Mouse (Mus musculus) left cerebral cortex, postnatal 4 days (tissue): ENCODE results near the gene Sema4b. TPM values are rescaled to one million over a fixed set of nuclear protein-coding genes. Genes with fewer than 3 reads are reported as not detected.

Experiments used
- DNase-seq: peaks from one replicate; pipeline ENCODE4 v3.0.0-alpha.2; 2022
- intact Hi-C: fragments of 180-260 bp; cut with DNase I; formaldehyde crosslinking; loops from one replicate; pipeline ENCODE4 v1.15.1; 2025
- total RNA-seq, 2 experiments: library from RNA; stranded (reverse); gene quantifications; 2 replicates each; pipeline ENCODE4 v1.2.3; 2021

Gene Sema4b
- total RNA-seq, 2 experiments from 2014 or later = 31.4 to 33.9 TPM

DNA sequence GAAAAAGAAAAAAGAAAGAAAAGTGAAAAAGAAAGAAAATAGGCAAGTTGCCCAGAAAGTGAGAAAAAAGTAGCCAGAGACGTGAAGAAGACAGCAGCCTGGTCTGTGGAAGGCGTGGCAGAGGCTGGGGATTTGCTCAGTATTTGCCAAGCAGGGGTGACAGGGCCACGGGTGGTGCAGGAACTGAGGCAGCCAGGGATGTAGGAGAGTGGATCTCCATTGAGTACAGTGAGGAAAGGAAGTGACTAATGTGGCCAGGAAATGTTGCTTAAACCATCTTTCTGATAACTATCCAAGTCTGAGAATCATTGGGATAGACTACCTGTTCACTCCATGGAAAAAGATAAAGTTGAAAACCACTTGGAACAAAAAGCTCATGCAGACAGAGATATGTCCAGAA is 10.5 kb upstream of the Sema4b start:
- DNase-seq = no peak
- intact Hi-C loops = no loop called here

DNA sequence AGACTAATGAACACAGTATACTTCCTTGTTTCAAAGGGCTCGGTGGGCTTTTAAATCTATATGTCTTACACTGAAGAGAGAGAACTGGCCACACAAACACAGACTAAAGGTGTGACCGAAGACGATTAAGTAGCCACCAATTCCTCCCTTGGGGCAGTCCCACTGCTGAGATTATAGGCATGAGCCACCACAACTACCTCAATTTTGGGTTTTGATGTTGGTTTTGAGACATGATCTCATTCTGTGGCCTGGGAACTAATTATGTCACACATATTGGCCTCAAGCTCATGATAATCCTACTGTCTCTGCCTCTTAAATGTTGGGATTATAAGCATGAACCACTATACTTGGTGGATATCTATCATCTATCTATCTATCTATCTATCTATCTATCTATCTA is 9.2 kb upstream of the Sema4b start:
- intact Hi-C loops = no loop called here
- DNase-seq = no peak

DNA sequence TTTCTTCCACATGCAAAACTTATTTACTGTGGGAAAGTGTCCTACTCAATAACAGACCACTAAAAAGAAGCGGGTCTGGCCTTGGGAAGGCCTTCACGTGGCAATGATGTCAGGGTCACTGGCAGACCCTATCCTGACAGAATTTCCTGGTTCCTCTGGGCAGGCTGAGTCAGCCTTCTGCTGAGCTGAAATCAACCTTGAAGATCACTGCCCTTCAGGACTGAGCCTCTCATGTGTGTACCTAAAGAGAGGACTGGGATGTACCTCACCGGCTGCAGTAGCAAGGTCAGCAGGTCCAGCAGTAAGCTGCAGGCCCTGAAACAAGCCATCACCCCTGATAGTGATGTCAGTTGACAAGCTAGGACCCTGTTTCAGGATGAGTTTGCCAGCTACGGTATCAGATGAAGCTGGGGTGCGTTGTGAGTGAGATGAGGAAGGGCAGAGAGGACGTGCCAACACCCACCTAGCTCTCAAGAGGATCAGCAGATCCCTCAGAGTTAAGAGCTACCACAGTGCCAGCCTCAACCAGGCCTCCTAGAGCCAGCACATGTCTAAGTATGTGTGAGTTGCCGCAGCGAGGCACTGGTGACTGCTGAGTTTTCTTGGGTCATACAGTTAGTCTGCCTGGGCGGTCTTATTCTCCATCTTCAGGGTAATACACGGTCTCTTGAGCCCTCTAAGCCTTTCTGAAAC is 8.5 kb upstream of the Sema4b start:
- intact Hi-C loops = no loop called here
- DNase-seq = no peak

DNA sequence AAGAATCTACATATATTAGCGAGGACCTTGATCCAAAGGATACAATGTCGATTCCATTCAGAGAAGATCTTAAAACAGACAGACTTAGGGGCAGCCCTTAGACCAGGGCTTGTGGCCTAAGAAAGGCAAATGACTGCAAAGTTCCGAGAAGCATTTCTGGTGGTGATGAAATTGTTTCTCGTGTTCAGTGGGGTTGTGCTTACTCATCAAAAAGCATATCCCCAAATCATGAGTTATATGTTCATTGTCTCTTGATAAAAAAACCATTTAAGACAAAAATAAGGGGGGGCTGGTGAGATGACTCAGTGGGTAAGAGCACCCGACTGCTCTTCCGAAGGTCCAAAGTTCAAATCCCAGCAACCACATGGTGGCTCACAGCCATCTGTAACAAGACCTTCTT is 7.3 kb upstream of the Sema4b start:
- no peak for DNase-seq
- intact Hi-C loops = no loop called here

DNA sequence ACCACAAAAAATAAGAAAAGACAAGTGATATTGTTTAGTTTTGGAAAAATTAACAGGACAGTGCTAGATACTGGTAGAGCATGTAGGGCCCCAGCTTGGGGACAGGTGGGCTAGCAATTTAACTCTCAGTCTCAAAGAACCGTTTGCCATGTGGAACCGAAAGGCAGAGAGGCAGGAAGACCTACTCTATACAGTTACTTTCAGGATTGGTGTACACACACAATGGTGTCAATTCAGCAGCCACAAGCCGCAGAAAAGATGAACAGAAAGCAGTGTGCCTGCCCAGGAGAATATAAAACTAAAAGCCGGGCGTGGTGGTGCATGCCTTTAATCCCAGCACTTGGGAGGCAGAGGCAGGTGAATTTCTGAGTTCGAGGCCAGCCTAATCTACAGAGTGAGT is 6.9 kb upstream of the Sema4b start:
- intact Hi-C loops = no loop called here
- no peak for DNase-seq

DNA sequence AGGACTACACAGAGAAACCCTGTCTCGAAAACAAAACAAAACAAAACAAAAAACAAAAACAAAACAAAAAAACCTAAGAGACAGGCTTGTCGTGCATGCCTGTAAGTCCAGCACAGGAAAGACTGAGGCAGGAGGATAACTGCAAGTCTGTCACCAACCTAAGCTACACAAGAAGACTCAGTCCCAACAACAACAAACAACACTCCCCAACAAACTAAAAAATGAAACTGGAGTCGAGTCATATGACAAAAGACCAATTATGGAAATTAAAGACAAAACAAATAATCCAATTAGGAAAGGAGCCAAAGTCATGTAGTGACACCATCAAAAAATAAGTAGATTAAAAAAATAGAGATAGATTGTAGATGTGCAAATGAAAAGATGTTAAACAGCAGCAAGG is 6.4 kb upstream of the Sema4b start:
- intact Hi-C loops = no loop called here
- no peak for DNase-seq

DNA sequence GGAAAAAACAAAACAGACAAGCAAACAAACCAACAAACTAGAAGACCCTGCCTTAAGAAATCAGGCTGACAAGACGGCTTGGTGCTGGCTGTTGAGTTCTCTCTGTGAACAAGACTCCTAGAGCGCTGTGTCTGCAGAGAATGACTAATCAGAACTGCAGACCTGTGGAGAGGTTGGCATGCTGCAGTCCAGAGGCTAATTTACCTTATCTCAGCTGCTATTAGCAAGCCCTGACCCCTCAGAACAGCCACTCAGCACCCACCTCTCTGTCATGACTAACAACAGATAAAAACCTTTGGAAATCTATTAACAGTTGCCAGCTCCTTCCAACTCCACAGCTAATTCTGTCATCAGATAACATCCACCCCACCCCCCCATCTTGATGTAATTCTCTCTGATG is 5.6 kb upstream of the Sema4b start:
- no peak for DNase-seq
- intact Hi-C loops = no loop called here

DNA sequence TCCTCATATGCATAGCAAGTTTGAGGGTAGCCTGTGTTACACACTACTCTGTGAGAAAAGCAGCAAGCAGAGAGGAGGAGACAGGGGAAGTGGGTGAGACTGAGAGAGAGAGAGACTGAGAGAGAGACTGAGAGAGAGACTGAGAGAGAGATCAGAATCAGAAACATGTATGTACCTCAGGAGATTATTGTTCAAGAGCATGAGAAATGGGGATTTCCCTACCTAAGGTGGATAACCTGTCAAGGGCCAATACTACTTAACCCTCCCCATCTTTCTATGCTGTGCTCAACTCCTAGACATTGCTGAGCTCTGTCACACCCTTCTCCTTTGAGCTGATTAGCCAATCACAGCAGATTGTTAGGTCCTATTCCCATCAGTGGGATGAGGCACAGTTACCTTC is 4.5 kb upstream of the Sema4b start:
- intact Hi-C loops = no loop called here
- DNase-seq = no peak

DNA sequence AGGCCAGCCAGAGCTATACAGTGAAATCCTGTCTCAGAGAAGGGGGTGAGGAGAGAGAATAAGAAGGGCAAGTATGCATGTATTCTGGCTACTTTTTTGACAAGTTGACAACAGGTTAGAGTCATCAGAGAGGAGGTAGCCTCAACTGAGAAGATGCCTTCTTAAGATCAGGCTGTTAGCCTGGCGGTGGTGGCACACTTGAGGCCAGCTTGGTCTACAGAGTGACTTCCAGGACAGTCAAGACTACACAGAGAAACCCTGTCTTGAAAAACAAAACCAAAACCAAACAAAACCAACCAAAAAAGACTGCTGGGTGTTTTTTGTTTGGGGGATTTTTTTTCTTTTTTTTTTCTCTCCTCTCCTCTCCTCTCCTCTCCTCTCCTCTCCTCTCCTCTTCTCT is 3.2 kb upstream of the Sema4b start:
- intact Hi-C loops = no loop called here
- no peak for DNase-seq

DNA sequence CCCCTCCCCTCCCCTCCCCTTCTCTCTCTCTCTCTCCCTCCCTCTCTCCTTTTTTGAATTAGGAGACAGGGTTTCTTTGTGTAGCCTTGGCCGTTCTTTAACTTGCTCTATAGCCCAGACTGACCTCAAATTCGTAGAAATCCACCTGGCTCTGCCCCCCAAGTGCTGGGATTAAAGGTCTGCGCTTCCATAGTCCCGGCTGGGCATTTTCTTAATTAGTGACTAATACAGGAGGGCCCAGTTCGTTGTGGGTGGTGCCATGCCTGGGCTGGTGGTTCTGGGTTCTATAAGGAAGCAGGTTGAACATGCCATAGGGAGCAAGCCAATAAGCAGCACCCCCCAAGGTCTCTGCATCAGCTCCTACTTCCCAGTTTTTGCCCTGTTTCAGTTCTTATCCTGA is 2.7 kb upstream of the Sema4b start:
- no peak for DNase-seq
- intact Hi-C loops = no loop called here

DNA sequence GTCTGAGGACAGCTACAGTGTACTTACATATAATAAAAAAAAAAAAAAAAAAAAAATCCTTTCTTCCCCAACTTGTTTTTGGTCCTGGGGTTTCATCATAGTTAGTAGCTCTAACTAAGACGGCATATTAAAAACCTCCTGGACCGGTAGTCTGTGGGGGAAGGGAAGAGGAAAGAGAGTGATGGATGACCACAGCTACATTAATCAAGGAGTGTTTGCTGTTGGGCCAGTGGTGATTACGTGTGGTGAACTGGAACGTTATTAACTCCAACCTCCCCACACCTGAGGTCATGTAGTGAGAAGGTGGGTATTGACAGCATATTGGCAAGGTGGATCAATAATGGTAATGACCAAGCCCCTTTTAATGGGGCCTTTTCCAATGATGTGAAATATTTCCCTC is 2.1 kb upstream of the Sema4b start:
- no peak for DNase-seq
- intact Hi-C loops = no loop called here

DNA sequence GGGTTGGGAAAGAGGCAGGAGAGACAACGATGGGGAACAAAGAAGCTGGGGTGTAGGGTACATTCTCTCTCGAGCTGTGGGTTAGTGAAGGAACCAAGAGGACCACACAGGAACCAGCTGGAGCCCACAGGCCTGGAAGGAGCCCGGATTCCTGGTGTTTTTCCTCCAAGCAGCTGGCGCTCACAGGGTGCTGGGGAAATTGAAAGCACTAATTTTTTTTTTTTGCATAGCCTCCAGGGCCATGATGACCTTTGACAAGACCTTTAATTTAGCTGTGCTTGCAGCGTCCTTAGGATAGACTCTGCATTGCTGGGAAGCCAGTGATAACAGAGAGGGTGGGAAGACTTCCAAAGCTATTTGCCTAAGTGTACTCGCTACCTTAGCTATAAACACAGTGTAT is 1.7 kb upstream of the Sema4b start:
- DNase-seq = no peak
- intact Hi-C loops = no loop called here

DNA sequence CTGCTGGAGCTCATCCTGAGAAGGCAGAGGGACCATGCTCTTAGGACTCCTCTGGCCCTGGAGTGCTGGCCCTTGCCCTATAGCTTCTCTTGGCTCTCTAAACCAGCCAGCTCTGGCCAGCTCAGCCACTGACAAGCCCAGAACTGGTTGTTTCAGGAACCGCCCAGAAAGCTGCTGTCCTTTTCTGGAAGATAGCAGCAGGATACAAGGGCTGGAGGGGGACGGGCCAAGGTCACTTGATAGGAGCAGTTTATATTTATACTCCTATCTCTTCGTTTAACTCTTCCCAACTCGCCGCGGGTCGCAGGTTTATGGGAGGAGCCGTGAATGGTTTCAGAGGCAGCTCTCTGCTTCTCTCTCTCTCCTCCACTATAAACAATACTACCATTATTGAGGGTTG is 620 bp upstream of the Sema4b start:
- intact Hi-C loops = no loop called here
- no peak for DNase-seq

DNA sequence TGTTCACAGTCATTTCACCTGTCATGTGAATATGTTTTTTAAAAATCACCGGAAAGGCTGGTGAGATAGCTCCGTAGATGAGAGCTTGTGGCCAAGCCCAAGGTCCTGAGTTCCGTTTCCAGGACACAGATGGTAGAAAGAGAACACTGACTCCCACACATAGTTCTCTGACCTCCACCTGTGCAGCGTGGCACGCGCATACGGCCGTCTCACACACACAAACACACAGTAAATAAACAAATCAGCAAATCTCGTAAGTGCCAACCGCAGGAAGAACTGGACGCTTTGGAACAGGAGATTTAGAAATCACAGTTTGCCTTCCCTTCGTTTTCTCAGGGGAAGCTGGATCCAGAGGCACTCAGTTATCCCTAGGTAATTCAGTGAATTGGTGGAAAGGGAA is 860 bp downstream of the Sema4b start:
- intact Hi-C loops = no loop called here
- DNase-seq = no peak

DNA sequence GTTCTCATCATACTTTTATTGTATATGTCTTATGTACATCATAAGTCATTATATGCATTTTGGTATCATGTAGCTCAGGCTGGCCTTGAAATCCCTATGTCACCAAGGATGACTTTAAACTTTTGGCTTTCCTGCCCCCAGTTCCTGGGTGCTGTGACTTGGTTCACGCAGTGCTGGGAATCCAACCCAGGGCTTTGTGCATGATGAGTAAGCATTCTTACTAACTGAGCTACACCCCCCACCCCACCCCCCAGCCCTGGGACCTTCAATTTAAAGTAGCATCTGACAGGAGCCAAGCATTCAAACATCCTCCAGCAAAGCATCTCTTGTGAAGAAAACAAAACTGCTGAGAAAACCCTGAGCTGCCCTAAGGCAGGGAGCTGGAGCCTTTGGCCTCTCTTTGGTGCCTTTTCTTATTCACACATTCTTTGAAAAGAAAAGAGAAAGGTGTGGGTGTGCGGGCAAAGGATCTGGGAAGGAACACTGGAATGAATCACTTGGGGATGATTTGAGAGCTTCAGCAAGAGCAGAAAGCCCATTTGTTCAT is 2.0 kb downstream of the Sema4b start:
- no peak for DNase-seq
- intact Hi-C loops = no loop called here

DNA sequence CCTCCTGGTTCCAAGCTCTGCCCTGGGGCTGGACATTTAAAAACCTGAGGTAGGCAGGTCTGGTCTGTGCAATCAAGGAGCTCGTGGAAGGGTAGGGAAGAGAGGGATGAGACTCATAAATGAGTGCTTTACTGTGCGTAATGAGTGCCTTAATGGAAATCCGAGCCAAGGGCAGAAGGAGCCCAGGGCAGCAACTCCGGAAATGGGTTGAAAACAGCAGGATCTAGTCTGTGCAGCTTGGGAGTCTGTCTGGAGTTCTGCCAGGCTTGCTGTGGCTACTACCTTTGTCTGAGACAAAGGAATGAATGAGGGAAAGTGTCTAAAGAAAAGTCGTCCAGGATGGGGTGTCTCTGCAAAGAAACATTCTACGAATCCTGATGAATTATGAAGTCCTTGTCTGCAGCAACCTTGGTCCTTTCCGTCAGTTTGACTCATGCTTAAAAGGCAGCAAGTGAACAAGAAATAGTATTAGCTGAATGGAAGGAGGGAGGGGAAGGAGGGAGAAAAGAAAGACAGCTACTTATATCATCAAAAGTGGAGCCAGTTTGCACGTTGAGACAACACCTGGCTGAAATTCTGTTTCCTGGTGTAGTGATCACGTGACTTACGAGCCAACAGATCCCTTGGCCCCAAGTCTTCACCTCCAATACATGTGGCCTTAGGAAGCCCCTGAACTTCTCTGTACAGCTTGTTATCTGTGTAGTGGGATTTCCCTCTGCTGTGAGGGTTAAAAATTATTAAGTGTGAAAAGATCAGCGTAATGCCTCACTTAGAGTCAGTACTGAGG is 2.7 kb downstream of the Sema4b start:
- intact Hi-C loops = no loop called here
- DNase-seq = no peak

DNA sequence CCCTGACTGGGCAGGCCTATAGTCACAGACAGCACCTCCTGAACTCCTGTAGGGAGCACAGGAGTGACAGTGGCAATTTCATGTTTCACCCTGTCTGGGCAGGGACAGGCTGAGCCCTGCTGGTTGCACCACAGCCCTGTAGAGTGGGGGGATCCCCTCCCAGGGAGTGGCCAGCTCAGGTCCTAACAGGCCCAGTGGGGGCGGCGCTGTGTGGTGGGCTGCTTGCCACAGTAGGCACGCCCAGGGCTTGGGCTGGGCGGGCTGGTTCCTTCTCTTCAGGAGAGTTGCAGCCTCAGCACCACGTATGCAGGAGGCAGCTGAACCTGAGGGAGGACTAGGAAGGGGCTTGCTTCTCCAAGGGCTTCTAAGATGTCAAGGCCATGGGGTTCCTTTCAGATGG is 4.8 kb downstream of the Sema4b start:
- intact Hi-C loops = loop anchor here (10.0 kb wide), 1 partner anchor 47 kb away; no protein-coding TSS in a partner anchor
- peak; percentile 51 for DNase-seq

DNA sequence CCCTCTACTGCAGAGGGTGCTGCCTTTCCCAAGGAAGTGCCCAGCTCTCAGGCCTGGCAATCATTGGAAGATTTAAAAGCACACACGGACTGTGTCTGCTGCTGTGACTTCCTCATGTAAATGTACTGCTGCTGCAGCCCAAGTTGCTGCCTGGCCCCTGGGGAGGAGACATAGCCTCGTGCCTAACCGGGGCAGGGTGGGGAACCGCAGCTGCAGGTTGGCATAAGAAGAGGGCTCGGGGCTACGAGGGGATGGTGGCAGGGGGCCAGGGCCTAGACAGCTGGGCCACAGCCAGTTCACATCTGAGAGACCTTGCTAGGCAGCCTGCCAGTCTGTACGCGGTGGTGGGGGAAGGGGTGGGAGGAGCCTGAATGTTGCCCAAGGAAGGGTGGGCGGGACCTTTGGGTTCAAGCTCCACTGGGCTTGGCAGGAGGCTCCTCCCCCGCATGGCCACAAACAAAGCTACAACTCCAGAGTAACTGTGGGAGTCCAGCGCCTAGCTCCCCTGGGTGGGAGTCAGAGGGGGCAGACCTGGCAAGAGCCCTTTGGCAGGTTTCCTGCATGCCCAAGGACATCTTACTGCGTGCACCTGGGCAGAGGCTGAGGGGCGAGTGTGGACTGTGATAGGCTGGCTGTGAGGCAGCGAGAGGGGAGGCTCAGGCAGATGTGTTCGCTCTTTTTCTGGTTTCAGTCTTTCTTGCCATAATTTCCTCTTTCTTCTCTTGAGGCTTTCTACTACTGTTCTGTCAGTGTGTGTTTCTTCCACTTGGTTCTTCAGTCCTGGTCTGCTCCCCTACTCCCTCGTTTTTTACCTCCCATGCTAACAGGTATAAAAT is 5.8 kb downstream of the Sema4b start:
- DNase-seq = peak; percentile 99
- intact Hi-C loops = loop anchor here (10.0 kb wide), 1 partner anchor 48 kb away; no protein-coding TSS in a partner anchor

DNA sequence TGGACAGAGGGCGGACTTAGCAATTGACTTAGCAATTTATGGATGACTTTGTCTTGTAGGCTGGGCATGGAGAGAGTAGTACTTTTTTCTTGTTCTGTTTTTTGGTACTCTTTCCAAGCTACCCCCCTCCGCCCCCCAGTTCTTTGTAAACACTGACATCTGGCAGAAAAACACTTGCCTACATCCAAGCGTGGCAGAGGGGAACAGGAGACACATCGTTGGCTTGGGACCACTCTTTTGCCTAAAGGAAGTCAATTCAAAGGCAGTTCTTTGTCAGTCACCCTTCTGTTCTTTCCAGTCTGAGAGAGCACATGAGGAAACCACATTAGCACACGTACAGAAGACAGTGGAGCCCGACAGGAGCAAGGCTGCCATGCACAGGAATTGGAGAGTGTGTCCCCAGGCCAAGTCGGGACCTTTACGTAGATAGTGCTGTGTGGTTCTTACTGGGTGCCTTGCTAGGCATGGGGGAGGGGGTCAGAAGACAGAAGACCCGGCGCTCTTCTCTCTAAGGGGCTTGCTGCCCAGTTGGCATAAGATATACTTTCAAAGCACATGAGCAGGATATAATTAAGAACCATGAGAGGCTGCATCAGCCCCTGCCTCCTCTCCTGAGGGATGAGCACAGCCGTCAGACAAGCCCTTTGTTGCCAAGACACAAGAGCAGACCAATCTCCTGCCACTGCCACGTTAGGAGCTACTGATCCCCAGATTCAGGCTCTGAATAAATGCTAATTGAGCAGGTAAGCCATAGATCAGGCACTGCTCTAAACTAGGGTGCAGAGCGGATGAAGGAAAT is 7.5 kb downstream of the Sema4b start:
- DNase-seq = peak; percentile 53
- intact Hi-C loops = loop anchor here (10.0 kb wide), 1 partner anchor 49 kb away; no protein-coding TSS in a partner anchor

DNA sequence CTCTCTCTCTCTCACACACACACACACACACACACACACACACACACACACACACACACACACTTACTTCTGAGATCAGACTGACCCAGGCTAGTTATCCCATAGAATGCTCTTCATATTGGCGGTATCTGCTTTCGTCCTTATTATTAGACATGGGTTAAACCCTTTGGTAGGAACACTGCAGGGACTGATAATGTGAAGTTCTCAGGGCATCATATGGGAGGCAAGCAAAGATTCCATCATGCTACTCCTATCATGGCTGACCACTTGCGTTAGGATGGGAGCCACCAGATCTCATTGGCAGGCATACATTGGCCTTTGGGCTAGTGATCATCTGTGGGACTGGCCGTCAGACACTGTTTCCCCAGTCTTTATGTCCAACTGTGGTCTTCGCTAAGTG is 8.5 kb downstream of the Sema4b start:
- intact Hi-C loops = loop anchor here (10.0 kb wide), 1 partner anchor 50 kb away; no protein-coding TSS in a partner anchor
- no peak for DNase-seq
